Mouse (Mus musculus) bone marrow macrophage, adult 2 months (primary cell): ENCODE measurements around the gene Cd96. TPM values are rescaled to one million over a fixed set of nuclear protein-coding genes. Genes with fewer than 3 reads are reported as not detected.

ENCODE experiments used
- H3K27ac ChIP-seq: 2 replicates; pipeline ENCODE4 v1.5.1; 2012; ENCODE audit warnings: low read depth, low read length; ENCODE audit not compliant: insufficient read depth
- H3K4me1 ChIP-seq: 2 replicates; pipeline ENCODE4 v1.6.1; 2012; ENCODE audit warnings: low read length; ENCODE audit not compliant: control insufficient read depth, insufficient read depth
- H3K4me3 ChIP-seq: 2 replicates; pipeline ENCODE4 v1.5.1; 2012; ENCODE audit warnings: mild to moderate bottlenecking, low read length, moderate library complexity; ENCODE audit not compliant: insufficient read depth
- CTCF ChIP-seq: IDR thresholded peaks from 2 replicates; pipeline ENCODE4 v1.5.1; 2012; ENCODE audit warnings: low read depth, mild to moderate bottlenecking, low read length, moderate library complexity
- POLR2A ChIP-seq: IDR thresholded peaks from 2 replicates; pipeline ENCODE4 v1.6.1; 2012; ENCODE audit warnings: mild to moderate bottlenecking, low read depth, low read length, borderline replicate concordance
- polyA plus RNA-seq: library from polyadenylated mRNA; stranded (reverse); fragments of >200 nt; gene quantifications from 2 replicates; pipeline ENCODE4 v1.2.4, GENCODE M21; 2012; ENCODE audit not compliant: missing spikeins, insufficient read depth, insufficient read length

Gene Cd96
- polyA plus RNA-seq, 1 experiment, result not detected

GRCm38 (mm10) chr16:45998231-45998630, 121.8 kb downstream of the Cd96 start:
- TF ChIP-seq POLR2A (no peak), CTCF (no peak)
- Histone ChIP-seq H3K4me3 (no peak overlapping the region), H3K4me1 (peaks cover 4% of the 10 kb centered on the region; the same call in 1 of the 2 replicates), H3K27ac (no peak overlapping the region)

- no peak for TF ChIP-seq POLR2A
- TF ChIP-seq CTCF, result no peak
- no peak overlapping the region for H3K27ac ChIP-seq
These were observed 129.0 kb downstream of the Cd96 start for GRCm38 (mm10) chr16:45990901-45991676.

GRCm38 (mm10) chr16:45986236-45986635, 133.8 kb downstream of the Cd96 start:
- no peak overlapping the region for H3K27ac ChIP-seq
- H3K4me3 ChIP-seq, result no peak overlapping the region
- no peaks in the 10 kb centered on the region for H3K4me1 ChIP-seq
- TF ChIP-seq CTCF (no peak), POLR2A (no peak)

More at GRCm38 (mm10) chr16:45990901-45991676, 129.0 kb downstream of the Cd96 start:
- Histone ChIP-seq H3K4me1 (peaks cover 5% of the 10 kb centered on the region; the same call in 1 of the 2 replicates), H3K4me3 (no peak overlapping the region)

Other genes with a start within 250 kb of the Cd96 start
- 0.44 and 1.3 TPM in 2 replicates for gene Phldb2, start 166.7 kb downstream of the Cd96 start, polyA plus RNA-seq
- gene Plcxd2, start 110.0 kb downstream of the Cd96 start, polyA plus RNA-seq, result 0.56 and 0.86 TPM in 2 replicates
- gene Gm4737, start 34.8 kb upstream of the Cd96 start, polyA plus RNA-seq, result 18.6 and 18.8 TPM in 2 replicates